Mouse (Mus musculus) 416B (cell line): ENCODE results near the gene Dad1.
A peak's percentile ranks its signal among the peaks of the same experiment; 100 is the strongest.

Experiments
- DNase-seq: peaks from one replicate; pipeline ENCODE4 v3.0.0; 2011; ENCODE audit warnings: low read depth

The Dad1 gene

DNA sequence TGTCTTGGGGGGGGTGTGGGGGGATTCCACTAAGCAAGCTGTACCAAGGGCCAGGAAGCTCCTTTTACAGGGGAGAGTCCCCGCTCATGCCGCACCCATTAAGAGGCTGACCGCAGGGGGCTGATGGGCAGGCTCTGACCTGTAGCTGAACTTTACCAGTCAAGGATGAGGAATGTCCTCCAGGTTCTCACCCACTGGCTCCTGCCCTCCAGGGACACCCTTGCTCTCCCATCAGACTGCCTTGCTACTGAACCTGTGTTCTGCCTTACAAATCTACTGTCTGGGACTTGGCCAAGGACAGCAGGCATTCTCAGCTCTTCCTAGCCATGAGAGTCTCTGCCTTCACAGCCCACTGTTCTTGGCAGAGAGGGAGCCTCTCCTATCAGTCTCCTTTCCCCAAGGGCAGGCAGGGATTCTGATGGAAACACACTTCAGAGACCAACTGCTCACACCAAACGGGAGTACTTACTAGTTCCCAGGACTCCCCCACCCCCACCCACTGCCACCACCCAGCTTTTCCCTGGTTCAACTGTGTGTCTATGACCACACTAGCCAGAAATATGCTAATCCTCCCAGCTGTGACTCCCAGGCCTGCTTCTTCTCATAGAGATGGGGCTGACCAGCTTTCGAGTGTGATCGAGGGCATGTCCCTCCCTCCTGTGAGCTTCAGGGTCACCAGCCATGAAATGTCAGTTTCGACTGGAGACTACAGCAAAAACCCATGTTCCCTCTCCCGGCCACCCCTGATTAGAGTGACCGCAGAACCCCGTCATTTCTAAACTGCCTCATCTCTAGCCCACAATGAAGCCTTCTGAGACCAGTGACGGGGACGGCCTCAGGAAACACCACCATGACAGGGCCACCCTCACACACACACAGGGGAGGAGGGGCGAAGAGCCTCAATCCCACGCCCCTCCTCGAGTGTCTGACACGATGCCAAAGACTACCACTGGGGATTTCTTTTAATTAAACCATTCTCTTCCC lies 29.1 kb downstream of the Dad1 start:
- peak; percentile 57 for DNase-seq

- DNase-seq = no peak
These were observed 29.9 kb downstream of the Dad1 start for GRCm38 (mm10) chr14:54224064-54224417.

- DNase-seq = no peak
These were observed 30.4 kb downstream of the Dad1 start for GRCm38 (mm10) chr14:54223315-54224063.

GRCm38 (mm10) chr14:54222289-54222727 lies 31.6 kb downstream of the Dad1 start:
- DNase-seq = peak; percentile 97

GRCm38 (mm10) chr14:54221641-54222040 lies 32.3 kb downstream of the Dad1 start:
- no peak for DNase-seq

- DNase-seq = no peak
These were observed 33.0 kb downstream of the Dad1 start for GRCm38 (mm10) chr14:54220726-54221494.

- DNase-seq = no peak
These were observed 34.1 kb downstream of the Dad1 start for GRCm38 (mm10) chr14:54219849-54220248.

DNA sequence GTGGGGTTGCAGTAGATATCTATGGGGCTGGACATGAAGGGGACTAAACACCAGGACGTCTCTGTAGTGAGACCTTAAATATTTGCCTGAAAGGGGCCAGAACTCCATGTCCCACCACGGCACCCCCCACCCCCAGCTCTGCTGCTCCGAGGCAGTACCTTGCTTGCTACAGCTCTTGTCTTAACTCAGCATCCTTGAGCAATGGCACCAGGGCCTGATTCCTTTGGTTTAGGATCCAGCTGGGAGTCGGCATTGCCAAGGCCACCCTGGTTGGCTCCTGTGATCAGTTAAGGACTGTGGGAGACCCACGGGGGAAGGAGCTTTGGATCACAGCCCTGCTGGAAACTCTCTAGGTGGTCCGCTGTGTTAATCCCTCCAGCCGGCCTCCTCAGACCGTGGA lies 34.6 kb downstream of the Dad1 start:
- DNase-seq = no peak

DNA sequence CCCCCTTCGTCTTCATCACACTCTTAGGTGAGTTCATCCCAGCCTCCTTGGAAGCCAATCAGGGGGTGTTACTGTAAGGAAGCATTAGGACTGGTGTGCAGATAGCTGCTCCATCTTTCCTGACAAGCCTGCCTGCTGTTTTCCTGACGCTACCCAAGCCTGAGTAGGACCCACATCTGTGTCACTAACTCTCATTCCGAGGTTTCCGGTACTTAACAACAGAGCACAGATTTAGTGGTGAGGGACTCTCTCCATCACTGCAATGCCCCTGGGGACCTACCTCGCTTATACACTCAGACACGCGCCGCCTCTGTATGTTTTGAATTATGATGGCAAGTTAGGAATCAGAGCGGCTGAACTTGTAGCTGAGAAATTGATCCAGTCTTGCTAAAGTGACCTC lies 35.2 kb downstream of the Dad1 start:
- DNase-seq = no peak

- DNase-seq = no peak
These were observed 35.7 kb downstream of the Dad1 start for GRCm38 (mm10) chr14:54218233-54218632.

GRCm38 (mm10) chr14:54216126-54216525 lies 37.8 kb downstream of the Dad1 start:
- no peak for DNase-seq

- no peak for DNase-seq
These were observed 39.0 kb downstream of the Dad1 start for GRCm38 (mm10) chr14:54214901-54215300.

- DNase-seq = no peak
These were observed 39.4 kb downstream of the Dad1 start for GRCm38 (mm10) chr14:54214477-54214876.

DNA sequence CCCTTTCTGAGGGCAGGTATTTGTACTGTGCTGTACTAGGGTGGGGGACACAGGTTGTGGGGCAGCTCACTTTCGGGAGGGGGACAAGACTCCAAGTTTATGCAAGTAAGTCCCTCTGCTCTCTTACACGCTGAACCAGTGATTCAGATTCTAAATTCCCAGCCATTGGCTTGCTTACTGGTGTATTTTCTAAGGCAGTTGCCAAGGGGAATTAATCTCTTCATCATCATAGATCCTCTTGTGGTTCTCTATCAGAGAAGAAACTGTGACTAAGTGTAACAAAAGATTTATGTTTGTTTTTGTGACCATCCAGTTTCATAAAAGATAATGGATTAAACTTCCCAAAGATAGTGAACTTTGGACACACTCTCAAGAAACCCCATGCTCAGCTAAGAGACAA lies 40.2 kb downstream of the Dad1 start:
- no peak for DNase-seq

DNA sequence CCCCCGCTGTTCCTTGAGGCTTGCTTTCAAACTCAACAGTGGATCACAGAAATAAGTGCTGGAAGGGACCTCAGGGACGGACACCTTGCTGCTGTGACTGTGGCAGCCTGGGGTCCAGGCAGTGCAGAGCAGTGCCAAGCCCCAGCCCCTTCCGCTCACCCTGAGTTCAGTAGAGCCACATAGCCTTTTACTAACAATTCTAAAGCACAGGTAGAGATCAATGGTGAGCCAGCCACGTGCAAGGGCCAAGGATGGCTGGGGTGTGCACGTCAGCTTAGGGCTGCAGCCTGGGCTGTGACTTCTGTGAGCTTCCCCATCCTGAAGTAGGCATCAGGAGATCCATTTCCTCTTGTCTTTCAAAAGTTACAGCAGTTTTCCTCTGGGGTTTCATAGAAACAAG lies 42.1 kb downstream of the Dad1 start:
- no peak for DNase-seq

DNA sequence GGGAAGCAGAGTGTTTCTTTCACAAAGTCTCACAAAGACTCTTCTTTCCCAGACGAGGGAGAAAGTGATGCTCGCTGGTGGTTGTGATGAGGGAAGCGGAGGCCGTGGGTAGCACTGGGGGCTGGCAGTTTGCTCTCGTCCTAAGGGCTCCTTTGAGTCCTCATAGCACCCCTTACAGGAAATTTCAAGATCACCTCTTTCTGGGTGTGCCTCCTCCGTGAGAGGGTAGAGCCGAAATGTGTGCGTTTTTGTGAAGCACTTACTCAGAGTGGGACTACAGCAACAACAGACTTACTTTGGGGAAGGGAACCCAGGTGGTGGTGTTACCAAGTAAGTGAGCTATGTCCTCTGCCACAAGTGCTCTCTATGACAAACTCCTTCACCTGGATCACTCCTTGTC lies 42.7 kb downstream of the Dad1 start:
- no peak for DNase-seq

DNA sequence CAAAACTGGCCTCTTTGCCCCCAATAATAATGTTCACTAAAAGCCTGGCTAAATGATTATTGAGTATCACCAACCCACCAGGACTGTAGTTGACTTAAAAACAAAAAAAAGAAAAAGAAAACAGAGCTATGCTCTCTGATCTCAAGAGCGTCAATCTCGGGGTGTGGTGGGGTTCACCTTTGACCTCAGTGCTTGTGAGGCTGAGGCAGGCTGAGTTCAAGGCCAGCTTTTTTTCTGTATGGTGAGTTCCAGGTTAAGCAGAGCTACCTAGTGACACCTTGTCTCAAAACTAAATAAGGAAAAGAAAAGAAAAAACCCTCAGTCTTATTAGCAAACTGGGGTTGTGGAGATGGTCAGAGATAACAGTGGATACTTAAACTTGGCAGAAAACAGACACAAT lies 43.5 kb downstream of the Dad1 start:
- DNase-seq = no peak

- DNase-seq = no peak
These were observed 44.0 kb downstream of the Dad1 start for GRCm38 (mm10) chr14:54209932-54210331.

DNA sequence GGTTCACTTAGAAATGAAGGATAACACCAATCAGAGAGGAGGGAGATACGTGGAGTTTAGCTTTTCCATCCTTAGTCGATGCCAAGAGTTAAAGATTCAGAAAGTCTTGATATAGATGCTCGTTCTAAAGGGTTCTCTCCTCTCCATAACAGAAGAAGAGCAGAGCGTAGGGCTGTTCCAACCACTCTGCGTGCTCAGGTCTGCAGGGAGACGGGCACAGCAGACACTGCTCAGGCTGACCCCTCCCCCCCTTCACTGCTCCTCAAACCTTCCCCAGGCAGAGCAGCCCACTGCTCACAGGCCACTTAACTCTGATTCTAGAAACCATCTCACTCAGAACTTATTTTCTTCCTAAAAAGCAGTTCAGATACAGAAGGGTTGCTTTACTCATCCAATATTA lies 45.2 kb downstream of the Dad1 start:
- DNase-seq = no peak

DNA sequence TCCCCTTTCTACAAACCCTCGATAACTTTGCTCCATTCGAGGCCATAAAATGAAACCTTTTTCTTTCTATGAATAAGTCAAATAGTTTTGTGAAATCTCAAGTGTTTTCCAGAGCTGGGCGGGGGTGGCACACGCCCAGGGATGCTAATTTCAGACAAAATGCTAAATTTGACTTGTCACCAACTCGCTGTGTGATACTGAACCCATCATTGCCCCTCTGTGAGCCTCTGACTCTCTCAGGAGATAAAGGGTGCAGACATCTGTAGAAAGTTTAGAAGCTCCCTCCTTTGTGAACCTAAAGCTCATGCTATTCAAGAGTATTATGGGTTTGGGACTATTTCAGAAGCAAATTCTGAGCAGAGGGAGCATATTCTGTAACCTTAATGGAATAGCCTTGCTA lies 46.0 kb downstream of the Dad1 start:
- no peak for DNase-seq

DNA sequence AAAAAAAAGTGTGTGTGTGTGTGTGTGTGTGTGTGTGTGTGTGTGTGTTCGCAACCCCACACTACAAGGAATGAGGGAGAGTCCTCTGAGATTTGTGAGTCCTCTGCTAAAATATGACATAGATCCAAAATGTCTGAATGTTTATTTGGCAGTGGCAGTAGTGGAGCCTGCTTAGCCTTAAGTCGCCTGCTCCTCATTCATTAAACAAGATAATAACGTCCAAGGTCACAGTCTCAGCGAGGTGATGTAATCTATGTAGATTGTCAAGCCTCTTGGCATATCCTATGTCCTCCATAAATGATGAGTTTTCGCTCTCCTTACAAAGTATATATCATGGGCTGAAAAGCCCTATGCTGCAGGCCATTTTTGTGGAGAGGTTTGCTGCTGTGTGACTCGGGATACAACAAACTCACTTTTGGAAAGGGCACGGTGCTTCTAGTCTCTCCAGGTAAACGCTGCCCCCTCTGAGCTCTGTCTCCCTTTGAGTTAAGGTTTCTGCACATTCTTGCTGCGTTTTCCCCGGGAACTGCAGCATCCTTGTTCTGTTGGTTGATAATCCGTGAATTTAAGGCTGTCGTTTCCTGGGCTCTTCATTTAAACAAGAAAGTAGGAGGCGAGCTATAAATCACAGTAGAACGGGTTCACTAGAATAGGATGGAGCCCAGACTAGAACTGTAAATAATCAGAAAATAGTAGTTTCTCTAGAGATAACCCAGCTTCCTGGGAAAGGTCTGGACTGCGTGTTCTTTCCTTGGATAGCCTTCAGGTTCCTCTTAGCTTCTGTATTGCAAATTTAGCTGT lies 47.0 kb downstream of the Dad1 start:
- no peak for DNase-seq

GRCm38 (mm10) chr14:54206309-54206708 lies 47.6 kb downstream of the Dad1 start:
- no peak for DNase-seq
